Mouse (Mus musculus): ENCODE measurements around the gene Steap1. TPM values are rescaled to one million over a fixed set of nuclear protein-coding genes. Genes with fewer than 3 reads are reported as not detected.

Gene Steap1
- total RNA-seq (2021) = under 1 TPM; 0.40 to 0.54 TPM

DNA sequence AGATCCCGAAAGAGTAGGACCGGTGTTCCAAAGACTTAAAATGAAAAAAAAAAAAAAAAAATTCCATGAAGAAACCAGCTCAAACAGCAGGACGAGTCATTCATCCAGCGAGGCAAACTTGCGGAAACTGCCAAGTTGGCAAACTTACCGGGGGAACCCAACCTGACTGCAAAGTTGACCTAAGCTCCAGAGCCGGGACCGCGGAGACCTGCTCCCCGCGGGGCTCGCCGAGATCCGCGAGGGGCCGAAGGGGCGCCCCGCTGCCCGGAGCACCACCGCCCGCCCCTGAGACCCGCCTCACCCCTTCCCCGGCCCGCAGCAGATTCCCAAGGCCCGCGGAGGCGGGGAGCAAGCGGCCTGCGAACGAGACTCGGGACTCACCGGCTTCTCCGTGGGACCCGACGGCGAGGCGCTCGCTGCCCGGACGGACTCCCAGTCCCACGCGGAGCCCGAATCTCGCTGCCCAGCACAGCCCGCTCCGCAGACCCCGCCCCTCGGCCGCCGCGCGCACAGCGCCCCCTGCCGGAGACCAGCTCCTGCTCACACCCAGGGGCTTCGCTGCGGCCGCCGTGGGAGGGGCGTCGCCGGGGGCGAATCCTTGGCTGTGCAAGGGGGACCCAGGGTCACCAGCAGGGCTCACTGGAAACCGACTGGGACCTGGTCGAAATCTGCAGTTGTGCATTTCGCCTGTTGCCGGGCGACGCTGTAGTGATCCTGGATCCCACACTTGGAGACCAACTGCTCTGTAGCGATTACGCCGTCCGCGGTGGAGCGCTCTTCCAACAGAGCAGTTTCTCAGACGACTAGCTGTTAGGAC lies at the start of gene Steap1:
Steap1 (minus strand) TSS at position 461 of the 817 bp plus-strand sequence.
- peak; percentile 88 to 89 for DNase-seq (ENCODE audit: extremely low spot score in 1 of 2, low spot score in 1 of 2)

DNA sequence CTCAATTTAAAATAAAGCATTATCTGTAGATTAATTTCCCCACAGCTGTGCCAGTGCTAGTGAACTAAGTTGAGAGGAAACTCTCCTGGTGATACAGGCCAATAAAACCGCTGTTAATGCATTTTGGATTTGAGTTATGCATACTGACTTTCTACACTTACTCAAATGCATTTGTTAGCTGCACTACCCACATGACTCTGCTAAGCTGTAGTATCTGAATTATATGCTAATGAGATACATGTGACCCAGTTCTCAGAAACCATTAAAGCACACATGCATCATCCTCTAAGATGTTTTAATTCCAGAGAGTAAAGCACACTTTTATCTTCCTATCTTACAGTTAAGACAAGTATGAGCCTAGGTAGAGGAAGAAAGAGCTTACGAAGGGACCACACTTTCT lies 38.0 kb upstream of the Steap1 start:
- no peak for DNase-seq (ENCODE audit: extremely low spot score in 1 of 2, low spot score in 1 of 2)

DNA sequence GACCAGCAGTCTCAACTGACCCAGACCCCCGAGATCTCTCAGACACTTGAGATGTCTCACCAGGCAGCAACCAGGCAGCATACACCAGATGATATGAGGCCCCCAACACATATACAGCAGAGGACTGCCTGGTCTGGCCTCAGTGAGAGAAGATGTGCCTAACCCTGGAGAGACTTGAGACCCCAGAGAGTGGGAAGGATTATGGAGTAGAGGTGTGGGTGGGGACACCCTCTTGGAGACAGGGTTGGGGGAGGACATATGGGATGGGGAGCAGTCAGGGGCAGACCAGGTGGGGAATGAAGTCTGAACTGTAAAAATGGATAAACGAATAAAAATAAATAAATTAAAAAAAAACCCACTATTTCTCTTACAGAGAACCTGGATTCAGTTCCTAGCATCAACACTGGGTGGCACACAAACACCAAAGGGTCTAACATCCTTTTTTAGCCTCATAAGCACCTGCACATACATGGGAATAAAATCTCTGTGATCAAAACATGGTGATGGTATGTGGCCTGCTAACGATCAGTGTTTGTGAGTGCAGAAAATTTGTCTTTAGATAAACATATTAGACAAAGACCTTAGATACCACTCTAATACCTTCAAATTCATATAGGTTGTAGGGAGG lies 7.4 kb upstream of the Steap1 start:
- DNase-seq (ENCODE audit: extremely low spot score in 1 of 2, low spot score in 1 of 2) = peak in 1 of 2 experiments; percentile 13

DNA sequence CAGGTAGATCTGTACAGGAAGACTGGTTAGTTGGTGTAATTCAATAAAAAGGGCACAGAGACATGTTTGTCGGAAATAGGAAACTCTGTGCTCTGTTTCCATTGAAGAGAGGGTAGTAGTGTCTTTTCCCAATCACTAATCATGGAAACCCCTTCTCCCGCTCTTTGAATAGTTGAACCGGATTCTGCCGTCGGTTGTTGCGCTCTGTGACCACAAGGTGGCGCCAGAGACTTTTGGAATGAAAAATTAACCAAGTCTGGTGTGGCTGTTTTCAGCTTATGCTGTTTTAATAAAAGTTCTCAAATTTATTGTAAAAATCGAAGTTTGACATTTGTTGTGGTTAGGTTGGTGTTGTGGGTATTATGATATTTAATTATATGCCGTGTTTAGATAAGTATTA lies 5.9 kb upstream of the Steap1 start:
- peak; percentile 64 to 84 for DNase-seq (ENCODE audit: extremely low spot score in 1 of 2, low spot score in 1 of 2)

- DNase-seq (ENCODE audit: extremely low spot score in 1 of 2, low spot score in 1 of 2) = peak in 1 of 2 experiments; percentile 53
These were observed 671 bp upstream of the Steap1 start for GRCm38 (mm10) chr5:5749772-5750222.

DNA sequence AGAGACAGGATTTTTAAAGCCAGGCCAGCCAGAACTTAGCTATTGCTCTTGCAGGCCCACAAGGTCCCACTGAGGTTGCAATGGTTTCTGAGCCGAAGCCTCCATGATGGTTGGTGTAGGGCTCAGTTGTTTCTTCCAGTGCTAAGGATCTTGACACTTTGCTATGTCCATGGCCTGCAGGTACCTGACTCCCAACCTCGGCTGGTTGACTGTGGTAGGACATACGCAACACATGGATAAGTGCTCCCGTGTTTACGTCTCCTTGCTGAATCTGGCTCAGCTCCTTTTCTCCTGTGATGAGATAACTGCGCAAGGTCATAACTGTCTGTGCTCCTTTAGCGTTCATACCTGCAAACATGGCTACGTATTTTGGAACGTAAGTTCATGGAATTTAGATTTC lies 14.7 kb downstream of the Steap1 start:
- no peak for DNase-seq (ENCODE audit: extremely low spot score in 1 of 2, low spot score in 1 of 2)

DNA sequence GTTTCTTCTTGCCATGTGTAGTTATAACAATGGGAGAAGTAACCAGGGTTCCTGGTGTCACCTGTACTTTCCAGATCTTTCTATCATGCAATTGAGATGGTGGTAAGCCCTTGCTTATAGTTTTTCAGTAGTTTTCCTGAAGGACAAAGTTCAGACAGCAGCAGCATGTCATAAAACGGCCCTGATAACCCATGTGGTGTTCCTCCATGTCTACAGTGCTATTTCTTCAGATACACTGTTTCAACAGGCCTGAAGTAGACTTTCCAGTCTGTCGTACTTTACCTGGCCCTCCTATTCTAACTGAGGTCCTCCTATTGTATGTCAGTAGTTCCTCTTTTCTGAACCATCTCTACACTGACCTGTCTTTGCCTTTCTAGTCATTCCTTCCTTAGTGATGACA lies 16.3 kb downstream of the Steap1 start:
- no peak for DNase-seq (ENCODE audit: extremely low spot score in 1 of 2, low spot score in 1 of 2)

DNA sequence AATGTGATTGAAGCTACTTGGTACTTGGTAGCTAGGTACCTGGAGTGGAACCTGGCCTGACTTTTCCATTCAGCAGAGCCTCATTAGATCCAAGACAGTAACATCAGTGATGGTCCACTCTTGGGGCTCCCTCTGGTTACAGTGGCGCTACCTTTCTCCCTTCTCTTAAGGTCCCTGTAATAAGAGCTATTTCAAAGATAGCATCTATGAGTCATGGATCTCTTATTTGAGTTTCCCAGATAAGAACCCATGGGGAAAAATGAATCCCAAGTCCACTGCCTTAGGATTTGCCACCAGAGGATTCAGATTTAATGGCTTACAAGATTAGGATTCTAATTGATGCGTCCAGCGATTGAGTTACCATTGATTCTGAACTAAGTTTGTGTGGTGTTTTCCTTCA lies 16.9 kb downstream of the Steap1 start:
- DNase-seq (ENCODE audit: extremely low spot score in 1 of 2, low spot score in 1 of 2) = no peak

- DNase-seq (ENCODE audit: extremely low spot score in 1 of 2, low spot score in 1 of 2) = no peak
These were observed 19.2 kb downstream of the Steap1 start for GRCm38 (mm10) chr5:5729904-5730303.

DNA sequence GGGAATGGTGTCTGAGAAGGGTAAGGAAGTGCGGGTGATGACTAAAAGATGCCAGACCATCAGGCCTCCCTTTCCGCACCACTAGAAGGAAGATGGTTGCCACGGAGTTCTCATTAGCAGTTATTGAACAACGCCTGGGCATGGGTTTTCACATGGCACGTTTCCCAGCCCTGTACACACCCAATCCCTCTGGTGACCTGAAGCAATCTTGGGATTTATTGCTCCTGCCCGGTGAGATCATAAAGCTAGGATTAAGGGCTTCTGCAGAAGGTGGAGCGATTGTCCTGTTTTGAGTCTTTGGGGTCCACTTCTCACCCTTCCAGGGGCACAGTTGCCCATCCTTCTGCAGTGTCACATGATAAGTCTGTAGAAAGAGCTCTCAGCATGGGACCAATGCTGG lies 26.9 kb downstream of the Steap1 start:
- no peak for DNase-seq (ENCODE audit: extremely low spot score in 1 of 2, low spot score in 1 of 2)

DNA sequence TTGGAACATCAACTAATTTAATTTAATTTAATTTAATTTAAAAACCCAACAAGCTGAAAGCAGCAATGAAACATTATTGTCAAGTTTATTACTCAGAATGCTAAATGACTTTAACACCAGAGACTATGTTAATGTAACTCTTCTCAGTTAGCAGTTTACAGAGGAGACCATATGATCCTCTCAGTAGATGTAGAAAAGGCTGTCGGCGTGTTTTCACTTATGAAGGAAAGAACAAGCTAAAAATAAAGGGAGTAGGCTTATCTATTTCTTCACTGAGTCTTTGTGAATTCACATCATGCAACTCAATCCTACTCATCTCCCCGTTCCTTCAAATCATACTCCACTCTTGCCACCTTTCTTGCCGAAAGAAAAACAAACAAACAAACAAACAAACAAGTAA lies 38.1 kb downstream of the Steap1 start:
- no peak for DNase-seq (ENCODE audit: extremely low spot score in 1 of 2, low spot score in 1 of 2)

DNA sequence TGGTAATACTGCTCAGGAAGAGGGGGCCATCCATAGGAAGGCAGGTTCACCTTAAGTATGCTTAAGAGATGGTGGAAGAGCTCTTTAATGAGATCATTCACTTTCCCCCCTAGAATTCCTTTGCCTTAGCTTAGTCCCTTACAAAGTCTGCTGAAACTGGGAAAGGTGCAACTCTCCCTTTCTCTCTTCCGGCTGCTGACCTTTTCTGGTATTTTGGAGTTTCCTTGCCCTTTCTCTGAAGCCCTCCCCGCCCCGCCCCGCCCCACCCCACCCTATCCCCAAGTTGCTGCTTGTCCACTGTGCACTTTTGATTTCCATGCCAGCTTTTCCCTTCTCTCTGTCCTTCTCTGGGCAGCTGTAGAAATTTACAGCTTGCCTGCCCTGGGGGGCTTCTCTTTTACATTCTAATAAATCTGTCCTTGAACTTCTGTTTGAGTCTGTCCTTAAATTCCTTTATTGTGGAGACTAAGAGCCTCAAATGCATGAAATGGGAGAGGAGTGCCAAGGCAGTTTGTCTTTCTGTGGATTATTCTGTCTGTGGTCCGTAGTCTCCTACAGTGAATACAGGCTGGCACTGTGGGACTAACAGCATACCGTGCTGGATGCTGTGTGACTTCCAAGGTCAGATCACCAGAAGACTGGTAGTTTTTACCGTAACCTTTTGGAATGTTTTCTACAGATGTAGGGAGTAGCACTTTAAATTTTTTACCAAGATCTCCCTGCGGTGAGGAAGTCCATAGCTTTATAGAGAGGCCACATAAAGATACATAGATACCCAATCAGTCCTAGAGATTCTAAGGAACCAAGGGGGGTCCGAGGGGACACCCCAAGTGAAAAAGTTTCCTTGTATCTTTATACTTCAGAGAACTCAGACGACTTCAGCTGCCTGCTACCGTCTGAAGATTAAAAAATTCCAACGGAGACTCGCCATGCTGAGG lies 41.5 kb downstream of the Steap1 start:
- no peak for DNase-seq (ENCODE audit: extremely low spot score in 1 of 2, low spot score in 1 of 2)

GRCm38 (mm10) chr5:5705019-5705418 lies 44.1 kb downstream of the Steap1 start:
- no peak for DNase-seq (ENCODE audit: extremely low spot score in 1 of 2, low spot score in 1 of 2)

GRCm38 (mm10) chr5:5700386-5700785 lies 48.7 kb downstream of the Steap1 start:
- DNase-seq (ENCODE audit: extremely low spot score in 1 of 2, low spot score in 1 of 2) = no peak

GRCm38 (mm10) chr5:5698830-5699229 lies 50.3 kb downstream of the Steap1 start:
- no peak for DNase-seq (ENCODE audit: extremely low spot score in 1 of 2, low spot score in 1 of 2)

DNA sequence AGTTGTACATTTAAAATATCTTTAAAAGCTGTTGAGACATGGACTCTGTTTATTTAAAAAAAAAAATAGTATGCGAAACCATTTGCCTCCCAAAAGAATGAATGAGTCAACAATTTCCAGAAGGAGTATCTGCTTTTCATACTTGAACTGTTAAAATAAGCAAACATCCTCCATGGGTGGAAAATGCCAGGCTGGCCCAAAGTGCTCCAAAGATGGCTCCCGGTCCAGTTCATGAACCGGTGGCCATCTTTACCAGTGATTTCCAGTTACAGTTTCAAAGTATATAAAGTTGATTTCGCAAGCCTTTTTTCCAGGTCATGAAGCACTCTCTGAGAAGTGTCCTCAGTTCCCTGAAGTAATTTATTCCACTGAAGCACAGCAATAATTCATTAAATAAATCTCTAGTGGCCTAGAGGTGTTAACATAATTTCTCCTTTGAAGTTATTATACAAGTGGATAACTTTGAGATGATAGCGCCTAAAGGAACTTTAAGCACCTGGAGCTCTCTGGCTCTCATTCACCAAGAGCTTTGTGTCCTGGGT lies 53.7 kb downstream of the Steap1 start:
- no peak for DNase-seq (ENCODE audit: extremely low spot score in 1 of 2, low spot score in 1 of 2)

DNA sequence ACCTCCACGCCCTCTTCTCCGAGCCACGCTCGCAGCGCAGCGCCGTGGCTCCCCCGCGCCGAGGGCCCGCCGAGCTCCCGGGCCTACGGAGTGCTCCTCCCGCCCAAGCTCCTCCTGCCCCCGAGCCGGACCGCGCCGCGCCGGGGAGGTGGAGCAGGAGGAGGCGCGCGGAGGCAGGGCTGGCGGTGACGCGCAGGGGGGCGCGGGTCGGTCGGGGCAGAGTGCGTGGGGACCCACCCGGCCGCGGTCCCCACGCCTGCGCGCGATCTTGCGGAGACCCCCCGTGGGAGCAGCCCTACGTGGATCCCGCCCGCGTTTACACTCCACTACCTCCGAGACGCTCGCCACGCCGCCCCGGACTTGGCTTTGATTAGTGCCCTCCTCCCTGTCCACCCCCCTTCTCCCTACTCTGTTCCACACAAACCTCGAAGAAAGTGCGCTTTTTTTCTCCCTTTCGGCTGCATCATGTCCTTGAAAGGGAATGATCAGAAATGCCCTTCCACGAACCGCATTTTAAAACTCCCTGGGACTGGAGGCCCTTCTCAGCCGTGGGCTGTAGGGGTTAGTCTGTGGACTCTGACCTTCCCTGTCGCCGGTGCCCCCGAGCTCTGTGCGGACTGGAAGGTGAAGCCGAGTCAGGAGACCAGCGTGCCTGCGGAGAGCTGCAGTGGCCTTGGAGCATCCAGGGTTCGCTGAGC lies 55.0 kb downstream of the Steap1 start, which contains the start of gene Steap2:
Steap2 (minus strand) TSS at position 623 of the 698 bp plus-strand sequence.
- peak; percentile 21 to 25 for DNase-seq (ENCODE audit: extremely low spot score in 1 of 2, low spot score in 1 of 2)

DNA sequence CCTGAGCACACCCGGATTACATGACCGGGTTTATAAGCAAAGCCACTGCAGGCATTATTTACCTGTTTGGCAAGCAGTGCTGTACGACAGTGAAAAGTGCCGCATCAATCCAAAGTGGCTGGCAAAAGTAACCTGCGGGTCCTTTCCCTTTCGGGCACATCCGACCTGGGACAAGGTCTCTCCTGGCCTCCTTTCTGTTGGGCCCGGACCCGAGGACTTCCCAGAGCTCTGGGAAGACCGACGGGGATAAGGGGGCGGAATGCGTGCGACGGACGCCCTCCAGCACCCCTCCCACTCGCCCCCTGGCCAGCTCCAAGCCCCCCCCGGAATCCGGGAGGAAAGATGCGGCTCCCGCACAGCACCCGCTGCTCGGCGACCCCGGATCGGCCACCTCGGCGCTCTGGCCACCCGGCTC lies 55.6 kb downstream of the Steap1 start:
- peak in 1 of 2 experiments; percentile 2 for DNase-seq (ENCODE audit: extremely low spot score in 1 of 2, low spot score in 1 of 2)

GRCm38 (mm10) chr5:5692167-5692738 lies 56.9 kb downstream of the Steap1 start:
- no peak for DNase-seq (ENCODE audit: extremely low spot score in 1 of 2, low spot score in 1 of 2)
